Mouse (Mus musculus): ENCODE data around the gene Ucp3. TPM values are rescaled to one million over a fixed set of nuclear protein-coding genes. Genes with fewer than 3 reads are reported as not detected.

Gene Ucp3
- 0.12 TPM in 1 of 2 replicates, not detected in the other for polyA plus RNA-seq (2012)

DNA sequence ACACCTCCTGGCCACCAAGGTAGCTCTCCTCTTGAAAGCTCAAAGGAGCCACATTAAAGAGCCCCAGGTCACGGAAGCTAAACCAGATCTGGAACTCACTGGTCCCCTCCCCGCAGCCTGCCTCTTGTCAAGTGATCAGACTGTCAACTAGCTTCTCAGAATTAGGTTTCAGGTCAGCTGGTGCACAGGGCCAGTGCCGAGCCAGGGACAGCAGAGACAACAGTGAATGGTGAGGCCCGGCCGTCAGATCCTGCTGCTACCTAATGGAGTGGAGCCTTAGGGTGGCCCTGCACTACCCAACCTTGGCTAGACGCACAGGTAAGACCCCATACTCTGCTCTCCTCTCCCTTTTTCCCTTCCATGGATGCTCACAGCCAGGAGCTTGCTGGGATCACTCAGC is at the start of gene Ucp3:
Ucp3 (plus strand) TSS at position 214 of the 400 bp plus-strand sequence.

DNA sequence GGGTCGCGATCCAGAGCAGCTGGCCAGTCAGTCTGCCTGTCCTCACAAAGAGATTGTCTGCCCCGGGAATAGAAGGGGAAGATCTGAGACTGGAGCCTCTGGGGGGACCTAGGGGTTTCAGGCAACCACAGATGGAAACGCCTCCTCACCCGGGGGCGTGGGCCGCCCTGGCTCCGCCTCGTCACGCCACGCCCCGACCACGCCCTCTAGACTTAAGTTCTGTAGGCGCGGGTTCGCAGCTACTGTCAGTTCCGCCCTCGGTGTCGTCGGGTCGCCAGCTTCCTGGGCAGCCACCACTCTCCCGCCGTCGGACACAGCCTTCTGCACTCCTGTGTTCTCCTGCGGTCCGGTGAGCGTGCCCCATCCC is 20.3 kb downstream of the Ucp3 start, which contains the start of gene Ucp2:
Ucp2 (plus strand) TSS at position 221 of the 367 bp plus-strand sequence.

DNA sequence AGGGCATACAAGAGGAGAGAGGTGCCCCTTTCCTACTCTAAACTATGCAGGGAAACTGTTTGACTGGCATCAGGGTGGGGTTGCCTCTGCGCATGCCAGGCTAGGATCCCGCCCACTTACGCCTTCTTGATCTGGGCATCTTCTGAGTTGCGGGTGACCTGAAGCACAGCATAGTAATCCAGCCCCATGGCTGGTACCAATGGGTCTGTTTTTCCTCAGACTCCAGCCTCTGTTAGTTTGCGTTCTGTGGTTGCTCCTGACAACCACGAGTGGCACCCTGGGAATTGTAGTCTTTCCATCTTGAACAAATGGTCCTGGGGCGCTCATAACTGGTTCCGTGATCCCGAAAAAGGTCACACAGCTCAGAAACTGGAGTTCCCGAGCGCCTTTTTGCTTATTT is 41.8 kb downstream of the Ucp3 start, which contains the start of gene Dnajb13:
Dnajb13 (minus strand) TSS at position 388 of the 400 bp plus-strand sequence.

Other genes starting within 250 kb of the Ucp3 start
- gene Pgm2l1, start 245.6 kb upstream of the Ucp3 start, polyA plus RNA-seq (2012) = 15.8 and 16.0 TPM in 2 replicates
- gene P4ha3, start 187.5 kb upstream of the Ucp3 start, polyA plus RNA-seq (2012) = 0.14 TPM in 1 of 2 replicates, not detected in the other
- 23.0 and 30.0 TPM in 2 replicates for gene C2cd3, start 100.8 kb upstream of the Ucp3 start, polyA plus RNA-seq (2012)
- 51.9 and 62.8 TPM in 2 replicates for gene Ppme1, start 100.7 kb upstream of the Ucp3 start, polyA plus RNA-seq (2012)
- 989 and 1,188 TPM in 2 replicates for gene Ucp2, start 20.3 kb downstream of the Ucp3 start, polyA plus RNA-seq (2012)
- 0.75 TPM in 1 of 2 replicates, not detected in the other for gene Dnajb13, start 42.0 kb downstream of the Ucp3 start, polyA plus RNA-seq (2012)
- gene Coa4, start 64.1 kb downstream of the Ucp3 start, polyA plus RNA-seq (2012) = 6.3 and 7.9 TPM in 2 replicates
- 22.5 and 24.7 TPM in 2 replicates for gene Rab6a, start 134.4 kb downstream of the Ucp3 start, polyA plus RNA-seq (2012)
- gene Mrpl48, start 135.3 kb downstream of the Ucp3 start, polyA plus RNA-seq (2012) = 3.3 and 3.5 TPM in 2 replicates
- 0.08 TPM in 1 of 2 replicates, not detected in the other for gene Plekhb1, start 189.4 kb downstream of the Ucp3 start, polyA plus RNA-seq (2012)
- 18.4 and 18.6 TPM in 2 replicates for gene Fam168a, start 233.6 kb downstream of the Ucp3 start, polyA plus RNA-seq (2012)